Mouse (Mus musculus): ENCODE measurements around the gene Pcsk4.

DNA sequence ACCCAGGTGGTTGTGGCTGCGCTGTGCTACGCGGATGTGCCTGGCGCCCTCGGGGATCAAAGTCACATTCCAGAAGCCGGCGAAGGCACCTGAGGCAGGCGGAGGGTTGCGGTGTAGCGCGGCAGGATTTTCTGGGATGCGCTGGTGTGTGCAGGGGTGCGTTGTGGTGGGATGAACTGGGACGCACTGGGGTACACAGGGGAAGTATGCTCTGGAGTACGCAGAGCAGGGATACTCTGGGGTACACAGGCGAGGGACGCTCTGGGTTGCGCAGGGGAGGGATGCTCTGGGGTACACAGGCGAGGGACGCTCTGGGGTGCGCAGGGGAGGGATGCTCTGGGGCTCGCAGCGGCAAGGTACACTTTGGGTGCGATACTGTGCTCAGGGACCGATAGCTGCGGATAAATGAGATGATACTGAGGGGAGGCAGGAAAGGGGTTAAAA is 13.0 kb upstream of the Pcsk4 start:
- no peak for TF ChIP-seq CTCF (conservative IDR thresholded peaks at IDR 0.05; ENCODE audit: insufficient read depth, insufficient read length, low read depth, low read length)
- TF ChIP-seq POLR2A (IDR thresholded peaks at IDR 0.05; ENCODE audit: low read depth, low read length), result no peak
